Mouse (Mus musculus): ENCODE results near the gene Dcakd.
"Not testable (repeated sequence)": the region's sequence is repeated elsewhere in the genome, so short reads cannot be mapped to it uniquely, and the experiment has no call there.

The Dcakd gene

GRCm38 (mm10) chr11:102975966-102976365, 52.2 kb downstream of the Dcakd start:
- DNase-seq: not testable (repeated sequence)

- DNase-seq: no peak
These were observed 55.8 kb downstream of the Dcakd start for GRCm38 (mm10) chr11:102972326-102972725.

GRCm38 (mm10) chr11:102971604-102972003, 56.5 kb downstream of the Dcakd start:
- DNase-seq: no peak

- DNase-seq: no peak
These were observed 63.5 kb downstream of the Dcakd start for GRCm38 (mm10) chr11:102964547-102965091.

- peak; percentile 60 for DNase-seq
These were observed 64.1 kb downstream of the Dcakd start for GRCm38 (mm10) chr11:102963855-102964546.

DNA sequence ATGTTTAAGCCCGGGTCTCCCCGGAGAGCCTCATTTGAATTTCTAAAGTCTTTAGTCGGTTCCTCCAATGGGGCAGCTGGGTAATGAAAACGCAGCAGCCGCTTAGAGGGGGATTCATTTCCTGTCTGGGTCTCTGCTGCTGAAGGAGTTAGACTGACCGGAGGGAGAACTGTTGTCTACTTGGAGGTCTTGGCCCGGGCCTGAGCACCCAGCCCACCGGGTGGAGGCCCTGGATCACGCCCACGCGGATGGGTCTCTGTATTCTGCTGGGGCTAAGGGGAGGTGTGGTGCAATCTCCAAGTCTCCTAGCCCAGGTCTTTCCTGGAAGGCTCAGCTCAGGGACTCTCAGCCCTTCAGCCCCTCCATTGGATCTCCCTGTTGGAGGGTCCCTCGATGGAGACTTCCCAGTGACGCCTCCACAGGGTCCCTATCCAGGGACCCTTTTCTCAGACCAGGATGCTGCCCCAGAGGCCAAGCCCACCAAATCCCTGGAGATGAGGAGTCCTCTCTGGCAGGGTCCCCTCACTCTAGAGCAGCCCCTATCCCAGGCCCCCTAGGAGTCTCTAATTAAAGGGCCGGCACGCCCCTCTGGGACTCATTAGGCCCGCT, 64.8 kb downstream of the Dcakd start:
- DNase-seq: no peak

- DNase-seq: no peak
These were observed 65.3 kb downstream of the Dcakd start for GRCm38 (mm10) chr11:102962861-102963245.

- DNase-seq: no peak
These were observed 67.1 kb downstream of the Dcakd start for GRCm38 (mm10) chr11:102961082-102961481.

DNA sequence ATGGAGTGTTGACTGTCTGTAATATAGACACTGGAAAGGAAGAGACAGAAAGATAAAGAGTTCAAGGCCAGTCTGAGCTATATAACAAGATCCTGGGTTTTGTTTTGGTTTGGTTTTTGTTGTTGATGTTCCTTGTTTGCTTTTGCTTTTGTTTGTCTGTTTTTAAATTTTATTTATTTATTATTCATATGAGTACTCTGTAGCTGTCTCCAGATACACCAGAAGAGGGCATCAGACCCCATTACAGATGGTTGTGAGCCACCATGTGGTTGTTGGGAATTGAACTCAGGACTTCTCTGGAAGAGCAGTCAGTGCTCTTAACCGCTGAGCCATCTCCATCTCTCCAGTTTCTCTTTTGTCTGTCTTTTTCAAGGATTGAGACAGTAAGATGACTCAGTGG, 69.3 kb downstream of the Dcakd start:
- no peak for DNase-seq

GRCm38 (mm10) chr11:102958431-102958830, 69.7 kb downstream of the Dcakd start:
- DNase-seq: no peak

DNA sequence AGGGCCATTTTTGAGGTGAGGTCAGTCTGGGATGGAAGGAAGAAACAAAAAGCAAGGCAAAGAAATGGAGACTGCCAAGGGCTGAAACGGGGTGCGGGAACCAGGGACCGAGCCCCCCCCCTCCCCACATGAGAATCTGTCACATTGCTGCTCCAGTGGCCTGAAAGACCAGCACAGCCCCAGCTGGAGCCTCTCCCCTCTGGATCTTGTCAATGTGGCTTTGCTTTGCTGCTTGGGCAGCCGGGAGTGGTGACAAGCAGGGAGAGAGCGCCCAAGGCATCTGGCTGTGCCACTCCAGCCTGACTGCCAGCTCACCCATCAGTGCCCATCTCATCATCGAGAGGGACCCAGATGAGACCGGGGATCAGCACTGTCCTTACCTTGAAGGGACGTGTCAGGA, 70.4 kb downstream of the Dcakd start:
- peak; percentile 69 for DNase-seq

DNA sequence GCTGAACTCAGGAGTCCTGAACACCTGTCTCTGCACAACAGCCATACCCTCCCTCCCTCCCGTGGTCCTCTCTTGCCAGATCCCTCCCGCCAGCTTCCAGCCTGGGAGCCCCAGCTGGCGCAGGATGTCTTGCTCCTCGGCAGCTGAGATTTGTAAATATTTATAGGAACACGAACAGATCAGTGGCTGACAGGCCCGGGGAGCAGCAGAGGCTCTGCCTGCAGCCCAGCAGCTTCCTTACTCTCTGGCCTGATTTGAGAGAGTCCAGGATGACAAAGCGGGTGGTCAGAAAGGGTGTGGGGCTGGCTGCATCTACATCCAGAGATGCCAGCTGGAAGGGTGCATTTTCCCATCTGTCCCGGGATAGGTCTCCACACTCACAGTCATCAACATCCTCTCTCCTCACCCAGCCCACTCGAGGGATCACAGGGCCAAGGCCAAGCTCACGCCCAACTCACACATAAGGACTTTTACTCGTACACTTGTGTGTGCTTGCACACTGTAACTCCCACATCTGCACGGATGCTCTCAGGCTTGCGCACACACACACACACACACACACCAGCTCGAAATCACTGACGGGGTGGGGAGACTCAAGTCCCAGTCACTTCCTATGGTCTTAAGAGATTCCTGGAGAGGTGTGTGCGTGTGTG, 71.0 kb downstream of the Dcakd start:
- DNase-seq: no peak

DNA sequence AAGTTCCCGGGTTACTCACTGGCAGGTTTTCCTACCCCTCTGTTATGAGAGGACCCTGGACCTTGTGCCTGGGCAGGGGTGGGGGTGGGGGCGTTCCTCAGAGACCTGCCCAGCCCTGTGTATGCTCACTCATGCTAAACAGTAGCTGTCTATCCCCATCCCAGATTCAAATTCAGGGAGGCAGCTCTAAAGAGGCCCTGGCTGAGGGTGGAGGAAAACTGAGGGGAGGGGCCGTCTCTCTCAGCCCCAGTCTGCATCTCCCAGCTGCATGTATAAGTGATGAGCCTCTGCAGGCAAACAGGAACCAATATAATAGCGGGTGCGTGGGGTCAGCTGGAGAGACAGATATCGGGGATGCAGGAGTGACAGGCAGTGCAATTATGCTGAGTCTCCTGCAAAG, 75.2 kb downstream of the Dcakd start:
- DNase-seq: no peak

DNA sequence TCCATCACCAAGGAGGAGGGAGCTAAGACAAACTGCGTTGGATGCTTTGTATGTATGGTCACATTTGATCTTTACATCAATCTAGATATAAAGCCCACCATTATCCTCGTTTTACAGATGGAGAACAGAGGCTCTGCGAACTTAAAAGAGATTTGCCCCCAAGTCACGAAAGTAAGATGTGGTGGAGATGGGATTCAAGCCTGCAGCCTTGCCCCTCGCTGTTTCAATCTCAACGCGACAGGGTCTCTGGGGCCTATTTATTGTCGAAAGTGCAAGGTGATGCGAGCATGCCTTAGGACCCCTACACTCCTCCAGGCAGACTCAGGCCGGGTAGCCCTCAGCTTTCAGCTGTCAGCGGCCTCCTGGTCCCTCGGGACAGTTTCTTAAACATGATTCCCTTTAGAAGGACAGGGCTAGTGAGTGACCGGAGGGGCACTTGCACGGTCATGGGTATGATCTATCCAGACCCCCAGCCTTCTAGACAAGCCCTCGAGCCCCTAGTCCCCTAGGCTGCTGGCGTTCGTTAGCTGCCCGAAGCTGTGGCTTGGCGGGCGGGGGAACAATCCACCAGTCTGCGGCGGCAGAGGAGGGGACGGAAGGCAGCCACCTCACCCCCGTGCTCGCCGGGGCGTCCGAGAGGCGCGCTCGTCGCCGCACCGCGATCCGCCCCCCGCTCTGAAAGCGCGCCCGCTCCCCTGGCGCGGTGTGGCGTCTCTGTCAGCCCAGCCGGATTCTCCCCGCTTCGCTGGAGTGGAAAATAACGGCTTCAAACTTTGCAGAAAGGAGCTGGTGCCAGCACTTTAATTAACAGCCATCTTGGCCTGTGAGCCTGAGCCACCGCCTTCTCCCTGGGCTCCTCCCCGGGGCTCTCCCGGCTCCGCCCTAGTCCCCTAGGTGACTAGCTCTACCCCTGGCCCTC, 79.8 kb downstream of the Dcakd start:
- peak; percentile 83 for DNase-seq

GRCm38 (mm10) chr11:102946992-102947343, 81.2 kb downstream of the Dcakd start:
- no peak for DNase-seq

DNA sequence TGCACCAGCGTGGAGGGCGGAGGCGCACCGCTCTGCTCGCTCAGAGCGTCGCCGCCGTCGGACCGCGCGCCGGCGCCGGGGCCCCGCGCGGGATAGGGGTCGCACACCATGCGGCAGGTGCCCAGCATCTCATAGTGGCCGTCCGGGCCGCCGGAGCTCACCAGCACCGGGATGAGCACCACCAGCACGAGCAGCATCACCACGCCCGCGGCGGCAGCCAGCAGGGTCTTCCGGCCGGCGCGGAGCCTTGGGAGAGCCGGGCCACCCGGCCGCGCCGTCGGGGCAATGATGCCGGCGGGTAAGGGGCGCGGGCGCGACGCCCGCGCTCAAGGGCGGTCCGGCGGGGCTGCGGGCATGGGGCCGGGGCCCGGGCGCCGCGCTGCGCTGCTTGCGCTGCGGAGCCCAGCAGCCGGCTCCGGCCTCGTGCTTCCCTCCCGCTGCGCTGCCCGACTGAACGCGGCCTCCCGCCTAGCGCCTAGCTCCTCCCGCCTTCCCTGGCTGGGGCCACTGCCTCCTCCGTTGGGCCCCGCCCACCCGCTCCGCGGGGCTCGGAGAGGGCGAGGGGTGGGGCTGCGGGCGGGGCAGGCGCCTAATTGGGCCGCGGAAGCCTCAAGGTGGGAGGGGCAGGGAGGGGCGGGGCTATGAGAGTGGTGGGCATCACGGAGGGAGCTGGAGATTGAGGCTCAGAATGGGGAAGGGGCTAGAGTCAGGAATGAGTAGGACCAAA, 81.7 kb downstream of the Dcakd start, which contains the start of gene C1ql1:
Gene C1ql1, minus strand, starts transcription at position 424 of the 727 bp plus-strand sequence.
- DNase-seq: peak; percentile 96

DNA sequence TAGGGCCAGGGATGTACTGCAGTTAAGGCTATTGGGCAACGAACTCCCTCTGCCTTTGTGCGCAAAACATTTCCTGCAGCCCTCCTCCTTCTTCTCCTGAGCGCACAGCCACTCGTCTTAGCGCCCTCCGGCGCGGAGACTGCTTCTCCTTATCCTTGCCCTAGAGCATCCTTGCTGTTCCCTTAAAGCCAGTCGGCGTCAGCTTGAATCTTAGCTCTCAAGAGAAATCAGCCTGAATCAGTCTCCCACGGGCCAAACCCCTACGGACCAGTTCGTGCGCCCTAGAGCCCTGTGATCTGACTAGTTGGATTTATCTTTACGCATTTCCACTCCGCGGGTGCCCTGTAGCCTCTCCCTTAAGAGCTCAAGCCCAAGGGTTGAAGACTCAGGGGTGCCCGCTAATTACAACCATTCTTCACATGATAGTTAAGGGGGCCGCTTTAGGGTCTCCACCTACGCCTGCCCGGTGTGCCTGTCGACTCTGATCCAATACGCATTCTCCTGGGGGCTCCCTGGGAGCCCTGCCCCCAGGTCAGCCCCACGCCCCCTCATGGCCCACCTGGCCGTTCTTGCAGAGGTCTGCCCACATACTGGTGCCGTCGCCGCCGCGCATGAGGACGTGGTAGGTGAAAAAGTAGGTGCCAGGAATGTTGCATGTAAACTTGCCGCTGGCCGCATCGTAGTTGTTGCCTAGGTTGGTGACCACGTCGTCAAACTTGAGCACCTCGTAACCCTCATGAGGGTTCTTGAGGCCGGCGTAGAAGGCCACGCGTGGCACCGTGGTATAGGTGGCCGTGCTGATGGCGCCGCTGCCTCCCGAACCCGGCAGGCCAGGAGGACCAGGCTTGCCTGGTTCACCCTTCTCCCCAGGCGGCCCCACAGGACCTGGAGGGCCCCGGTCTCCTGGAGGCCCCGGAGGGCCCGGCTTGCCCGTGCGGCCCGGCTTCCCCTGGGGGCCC, 82.5 kb downstream of the Dcakd start:
- peak; percentile 63 for DNase-seq

All from retina, postnatal 1 day (tissue).